Mouse (Mus musculus) kidney, postnatal 25 days (tissue): Measurements from ENCODE around the gene Sept5.

ENCODE experiments used
- DNase-seq, 2 experiments: peaks; one replicate each; pipeline ENCODE4 v3.0.0; 2021; ENCODE audit warnings: mixed read lengths in 2 of 2

Gene Sept5

DNA sequence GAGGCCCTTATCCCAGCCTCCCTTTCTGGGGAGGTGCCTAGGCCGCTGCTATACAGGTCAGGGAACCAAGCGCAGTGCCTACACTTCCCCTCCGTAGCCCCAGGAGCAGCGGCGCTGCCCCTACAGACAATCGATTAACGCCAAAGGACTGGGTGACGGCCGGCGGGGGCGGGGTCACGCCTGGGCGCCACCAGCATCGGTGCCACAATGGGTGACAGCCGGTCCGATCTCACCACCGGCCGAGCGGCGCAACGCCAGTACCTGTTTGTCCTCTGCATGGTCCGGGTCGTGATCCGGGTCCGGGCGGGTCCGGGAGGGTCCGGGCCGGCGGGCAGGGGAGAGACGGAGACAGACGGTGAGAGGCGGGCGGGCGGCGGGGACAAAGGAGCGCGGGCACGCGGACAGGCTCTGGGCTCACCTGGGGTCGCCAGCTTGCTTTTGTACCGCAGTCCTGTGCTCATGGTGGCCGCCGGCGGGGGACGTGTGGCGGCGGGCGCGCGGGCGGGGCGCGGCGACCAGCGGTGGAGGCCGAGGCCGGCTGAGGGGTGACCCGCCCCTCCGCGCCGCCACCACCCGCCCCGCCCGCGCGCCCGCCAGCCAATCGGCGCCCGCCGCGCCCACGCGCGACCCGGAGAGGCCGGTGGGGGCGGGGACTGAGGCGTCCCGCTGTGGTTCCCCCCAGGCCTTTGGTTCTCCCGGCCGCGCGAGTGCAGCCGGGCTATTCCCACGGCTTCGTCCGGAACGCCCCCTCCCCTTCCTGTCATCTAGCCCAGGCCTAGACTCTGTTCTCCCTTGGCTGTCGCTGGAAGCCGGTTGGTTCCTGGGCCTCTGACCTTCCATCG lies at the start of gene Sept5:
TSS of gene Sept5 (minus strand) at position 565 of the 842 bp plus-strand sequence.
- peak; percentile 59 to 76 for DNase-seq

DNA sequence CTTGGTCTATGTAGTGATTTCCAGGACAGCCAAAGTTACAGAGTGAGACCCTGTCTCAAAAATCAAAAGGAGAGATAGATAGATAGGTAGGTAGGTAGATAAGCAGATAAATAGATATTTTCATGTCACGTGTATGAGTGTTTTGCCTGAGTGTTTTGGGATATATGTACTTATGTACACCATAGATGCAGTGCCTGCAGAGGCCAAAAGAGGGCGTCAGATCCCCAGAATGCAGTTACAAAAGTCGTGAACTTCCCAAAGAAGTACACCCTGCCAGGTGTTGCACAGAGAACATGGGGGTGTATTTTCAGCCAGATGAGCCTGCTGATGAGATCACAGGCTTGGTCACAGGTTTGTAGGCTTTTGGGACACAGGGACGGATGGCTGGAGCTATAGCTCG lies 49.4 kb upstream of the Sept5 start:
- DNase-seq, result no peak

DNA sequence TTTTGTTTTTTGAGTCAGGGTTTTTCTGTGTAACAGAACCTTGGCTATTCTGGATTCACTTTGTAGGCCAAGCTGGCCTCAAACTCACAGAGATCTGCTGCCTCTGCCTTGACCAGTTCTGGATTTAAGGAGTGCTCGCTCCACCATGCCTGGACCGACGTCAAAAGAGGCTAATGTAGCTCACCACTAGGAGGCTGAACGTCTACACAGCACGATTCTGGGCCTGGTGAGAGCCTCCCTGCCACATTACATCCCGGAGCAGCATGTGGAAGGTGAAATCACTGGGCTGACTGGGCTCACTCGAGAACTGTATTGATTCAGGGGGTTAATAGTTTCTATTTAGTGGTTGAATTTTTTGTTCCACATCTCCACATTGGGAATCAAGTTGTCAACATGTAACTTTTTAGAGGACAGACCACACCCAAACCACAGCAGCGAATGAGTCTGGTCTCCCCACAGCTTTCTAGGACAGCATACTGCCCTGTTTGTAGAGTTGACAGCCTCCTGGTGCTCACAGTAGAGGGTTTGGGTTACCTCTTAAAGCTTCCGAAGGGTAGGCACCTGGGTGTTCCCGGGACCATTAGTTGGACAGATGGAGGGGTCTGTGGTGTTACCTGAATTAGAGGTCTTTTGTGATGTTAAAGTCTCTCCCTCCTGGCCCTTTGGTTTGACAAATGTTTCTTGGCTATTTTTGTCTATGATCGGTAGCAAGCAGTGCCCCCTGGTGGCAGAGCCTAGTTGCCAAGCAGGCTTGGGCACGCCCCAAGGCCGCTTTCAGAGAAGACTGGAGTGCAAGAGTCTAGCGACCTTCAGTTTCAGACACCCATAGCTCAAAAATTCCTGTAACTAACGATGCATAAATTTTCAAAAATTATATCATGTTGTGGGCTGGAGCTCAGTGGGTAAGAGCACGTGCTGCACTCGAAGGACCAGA lies 48.3 kb upstream of the Sept5 start:
- peak; percentile 66 to 83 for DNase-seq

DNA sequence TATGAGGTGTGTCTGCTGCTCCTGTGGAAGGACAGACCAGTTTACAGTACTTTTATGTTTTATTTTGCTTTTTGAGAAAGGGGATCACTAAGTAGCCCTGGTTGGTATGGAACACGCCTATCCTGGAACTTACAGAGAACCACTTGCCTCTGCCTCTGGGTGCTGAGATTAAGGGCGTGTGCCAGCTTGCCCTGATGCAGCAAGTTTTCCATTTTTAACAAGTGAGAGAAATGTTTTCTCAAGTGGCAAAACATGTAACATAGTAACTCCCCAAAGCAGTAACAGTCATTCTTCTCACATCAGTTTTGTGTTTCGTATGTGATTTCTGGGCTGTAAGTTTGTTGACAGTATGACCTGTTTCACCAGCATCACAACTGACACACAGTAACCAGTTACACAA lies 43.3 kb upstream of the Sept5 start:
- no peak for DNase-seq

DNA sequence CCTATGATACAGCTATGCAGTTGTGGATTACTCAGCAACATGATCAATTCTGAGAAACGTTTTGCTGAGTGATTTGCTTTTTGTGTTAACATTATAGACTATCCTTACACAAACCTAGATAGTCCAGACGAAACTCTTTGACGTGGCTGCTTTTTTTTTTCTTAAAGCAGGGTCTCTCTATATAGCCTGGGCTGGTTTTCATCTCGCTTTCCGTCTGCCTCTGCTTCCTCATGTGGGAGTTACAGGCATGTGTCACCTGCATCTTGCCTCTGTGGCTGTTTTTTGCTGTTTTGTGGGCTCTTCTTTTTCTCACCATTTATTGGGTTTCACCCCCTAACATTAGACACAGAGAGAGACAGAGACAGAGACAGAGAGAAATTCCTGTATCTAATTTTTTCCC lies 42.3 kb upstream of the Sept5 start:
- DNase-seq, result no peak

DNA sequence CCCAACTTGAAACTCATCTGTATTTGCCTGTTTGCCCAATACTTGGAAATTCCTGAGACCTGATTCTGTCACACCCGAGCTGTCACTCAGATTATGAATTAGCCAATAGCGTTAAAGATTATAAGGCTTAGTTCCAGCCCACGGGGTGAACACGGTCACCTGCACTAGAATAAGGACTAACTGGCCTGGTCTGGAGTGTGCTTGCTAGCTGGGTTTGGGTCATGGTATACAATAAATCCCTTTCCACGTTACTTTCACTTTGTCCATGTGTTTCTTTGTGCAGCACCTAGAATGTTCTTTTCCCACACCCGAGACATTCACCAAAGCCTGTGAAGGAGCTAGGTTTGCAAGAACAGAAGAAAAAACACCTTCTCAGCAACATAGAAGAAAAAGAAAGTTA lies 40.2 kb upstream of the Sept5 start:
- DNase-seq, result no peak

DNA sequence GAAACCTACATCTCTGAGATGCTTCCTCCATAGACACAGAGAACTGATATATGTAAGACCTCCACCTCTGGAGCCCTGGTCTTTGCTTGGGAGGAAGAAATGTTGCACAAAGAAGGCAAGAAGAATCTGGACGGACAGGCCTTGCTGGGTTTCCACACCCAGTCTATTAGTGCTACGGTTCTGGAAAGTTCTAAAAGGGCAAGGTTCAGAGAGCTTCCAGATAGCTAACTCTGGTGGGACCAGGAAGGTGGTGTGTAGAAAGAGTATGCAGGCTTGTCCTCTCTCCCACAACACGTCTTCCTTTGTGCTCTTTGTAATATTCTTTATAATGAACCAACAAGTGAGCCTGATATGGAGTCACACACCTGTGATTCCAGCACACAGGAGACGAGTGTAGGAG lies 28.8 kb upstream of the Sept5 start:
- no peak for DNase-seq

DNA sequence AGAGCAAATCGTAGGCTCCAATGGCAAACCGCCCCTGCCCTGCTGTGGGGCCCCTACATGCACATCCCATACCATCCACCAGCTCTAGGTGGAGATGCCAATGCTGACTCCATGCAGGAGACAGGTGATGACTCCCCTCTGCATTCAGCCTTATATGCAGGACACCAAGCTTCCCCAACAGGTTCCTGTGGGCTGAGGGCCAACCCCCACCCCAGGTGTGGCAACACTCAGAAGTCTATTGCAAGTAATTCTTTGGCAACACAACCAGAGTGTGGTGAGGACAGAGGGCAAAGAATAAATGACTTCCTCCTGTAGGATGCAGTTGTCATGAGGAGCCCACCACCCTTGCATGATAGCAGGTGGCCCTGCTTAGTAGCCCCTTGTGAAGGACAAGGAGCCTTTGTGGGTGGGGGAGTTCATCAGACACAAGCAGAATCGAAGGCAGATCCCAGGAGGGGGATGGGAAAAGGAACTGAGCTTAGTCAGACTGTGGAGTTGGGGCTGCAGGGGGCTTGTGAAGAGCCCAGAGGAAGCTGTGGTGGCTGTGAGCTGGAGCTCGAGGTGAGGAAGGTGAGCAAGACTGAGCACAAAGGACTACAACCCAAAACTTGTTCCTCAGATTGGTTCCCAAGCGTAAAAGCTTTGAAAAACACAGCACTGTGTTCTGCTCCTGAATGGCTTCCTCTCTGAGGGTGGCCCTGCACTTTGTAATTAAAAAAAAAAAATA lies 25.8 kb upstream of the Sept5 start:
- DNase-seq, result no peak

DNA sequence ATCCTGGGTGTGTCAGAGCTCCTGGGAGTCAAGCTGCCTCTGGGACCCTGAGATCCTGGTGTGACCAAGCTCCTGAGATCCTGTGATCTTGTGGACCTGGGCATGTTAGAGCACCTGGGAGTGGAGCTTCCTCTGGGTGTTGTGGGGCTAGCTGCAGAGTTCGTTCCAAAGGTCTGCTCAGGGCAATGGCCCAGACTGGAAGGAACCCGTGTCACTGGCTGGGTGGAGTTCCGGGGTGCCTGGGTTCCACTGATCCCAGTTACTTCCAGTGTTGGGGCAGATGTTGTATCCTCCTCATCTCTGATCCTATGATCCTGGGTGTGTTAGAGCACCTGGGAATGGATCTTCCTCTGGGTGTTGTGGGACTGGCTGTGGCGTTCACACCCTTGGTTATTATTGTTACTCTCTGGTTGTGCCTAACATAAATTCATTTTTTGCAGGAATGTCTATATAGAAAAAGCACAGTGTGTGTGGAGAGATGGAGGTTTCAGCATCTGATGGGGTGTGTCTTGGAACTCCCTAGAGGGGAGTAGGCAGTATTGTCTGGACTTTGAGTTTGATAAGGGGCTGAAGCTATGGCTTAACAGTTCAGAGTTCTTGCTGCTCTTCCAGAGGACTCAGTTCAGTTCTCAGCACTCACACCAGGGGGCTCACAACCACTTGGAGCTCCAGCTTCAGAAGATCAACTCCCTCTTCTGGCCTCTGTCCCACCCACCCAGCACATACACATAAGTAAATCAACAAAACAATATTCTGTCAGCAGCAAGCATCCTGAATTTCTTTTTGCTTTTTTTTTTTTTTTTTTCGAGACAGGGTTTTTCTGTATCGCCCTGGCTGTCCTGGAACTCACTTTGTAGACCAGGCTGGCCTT lies 23.8 kb upstream of the Sept5 start:
- no peak for DNase-seq

DNA sequence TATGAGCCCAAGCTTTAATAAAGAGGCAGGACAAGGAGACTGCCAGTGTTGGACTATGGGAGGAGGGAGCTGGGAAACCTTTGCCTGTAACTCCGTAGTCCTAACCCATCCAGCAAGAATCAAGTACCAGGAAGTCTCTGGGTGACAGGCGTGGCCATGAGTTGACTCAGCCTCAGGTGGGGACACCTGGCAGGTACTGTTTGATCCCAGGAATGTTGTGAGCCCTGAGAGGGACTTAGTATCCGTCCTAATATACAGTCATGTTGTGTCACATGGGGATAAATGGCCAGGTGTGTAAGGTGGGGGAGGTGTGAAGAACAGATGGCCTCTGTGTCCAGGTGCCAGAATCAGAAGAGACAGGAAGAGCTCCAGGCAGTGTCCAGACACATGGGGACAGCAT lies 19.4 kb upstream of the Sept5 start:
- no peak for DNase-seq

DNA sequence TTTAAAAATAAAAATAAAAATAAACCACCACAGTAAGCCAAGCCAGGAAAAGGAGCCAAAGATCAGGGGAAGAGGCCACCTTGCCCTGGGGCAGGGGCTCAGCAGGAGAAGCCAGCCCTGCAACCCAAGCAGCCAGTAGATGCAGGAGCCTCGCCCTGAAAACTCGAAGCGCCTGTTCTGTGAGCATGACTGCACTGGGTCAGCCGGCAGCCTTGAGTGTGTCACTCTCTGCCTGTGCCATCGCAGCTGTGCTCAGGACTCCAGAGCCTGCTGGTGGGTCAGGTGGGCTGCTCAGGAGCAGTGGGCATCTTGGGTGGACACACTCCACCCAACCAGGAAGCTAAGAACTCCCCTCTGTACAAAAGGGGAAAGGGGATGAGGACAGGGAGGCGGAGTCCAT lies 15.6 kb upstream of the Sept5 start:
- no peak for DNase-seq

DNA sequence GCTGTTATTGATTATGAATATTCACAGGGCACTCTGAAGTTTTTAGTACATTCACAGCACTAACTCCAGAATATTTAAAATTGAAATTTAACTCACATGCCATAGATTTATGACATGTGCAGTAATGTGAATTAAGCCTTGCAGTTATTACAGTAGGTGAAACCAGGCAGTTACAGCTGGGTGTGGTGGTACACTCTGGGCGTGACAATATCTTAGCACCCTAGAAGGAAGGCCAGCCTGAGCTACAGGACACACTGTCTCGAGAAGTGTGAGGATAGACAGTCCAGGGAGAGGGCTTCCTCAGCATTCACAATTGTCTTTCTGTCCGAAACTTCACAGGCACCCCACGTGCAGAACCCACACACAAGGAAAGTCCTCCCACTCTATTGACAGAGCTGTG lies 14.7 kb upstream of the Sept5 start:
- no peak for DNase-seq

DNA sequence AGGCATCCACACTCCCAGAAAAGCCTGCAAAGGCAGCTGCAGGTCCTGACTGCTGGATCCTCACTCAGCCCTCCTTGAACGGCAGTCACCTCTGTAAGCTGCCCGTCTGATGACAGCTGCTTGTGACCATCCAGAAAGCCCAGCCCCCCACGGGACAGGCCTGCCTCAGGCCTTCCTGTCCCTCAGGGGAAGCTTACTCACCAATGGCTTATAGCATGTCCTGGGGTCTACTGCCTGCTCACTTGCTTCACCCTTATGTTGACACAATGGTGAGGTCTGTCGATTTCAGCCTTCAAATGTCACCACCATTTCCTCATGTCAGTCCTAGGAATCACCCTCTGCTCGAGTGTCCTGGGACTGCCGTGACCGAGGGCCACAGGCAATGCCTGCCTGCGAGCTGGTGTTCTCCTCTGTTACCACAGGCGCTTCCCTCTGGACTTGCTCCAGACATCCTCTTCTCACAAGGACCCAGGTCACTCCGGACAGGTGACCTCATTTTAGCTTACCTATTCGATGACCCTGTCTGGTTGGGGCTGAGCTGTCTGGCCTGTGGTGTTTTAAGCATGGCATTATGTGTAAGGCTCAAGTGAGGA lies 13.7 kb upstream of the Sept5 start:
- no peak for DNase-seq

DNA sequence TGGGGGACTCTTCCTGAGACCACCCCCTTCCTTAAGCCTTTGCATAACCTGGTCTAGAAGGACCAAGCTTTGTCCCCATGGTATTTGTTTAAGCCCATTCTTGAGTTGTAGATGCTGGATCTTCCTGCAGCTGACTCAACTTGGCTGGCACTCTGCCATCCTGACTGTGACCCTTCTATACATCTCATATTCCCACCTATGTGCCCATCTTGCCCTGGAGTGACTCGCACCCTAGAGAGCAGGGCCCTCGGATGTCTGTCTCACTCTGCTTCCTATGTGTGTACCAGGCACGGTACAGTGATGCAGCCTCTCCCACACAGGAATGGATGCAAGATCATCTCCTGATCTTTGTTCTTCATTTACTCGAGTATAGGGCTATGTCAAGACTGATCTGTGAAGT lies 13.1 kb upstream of the Sept5 start:
- no peak for DNase-seq

DNA sequence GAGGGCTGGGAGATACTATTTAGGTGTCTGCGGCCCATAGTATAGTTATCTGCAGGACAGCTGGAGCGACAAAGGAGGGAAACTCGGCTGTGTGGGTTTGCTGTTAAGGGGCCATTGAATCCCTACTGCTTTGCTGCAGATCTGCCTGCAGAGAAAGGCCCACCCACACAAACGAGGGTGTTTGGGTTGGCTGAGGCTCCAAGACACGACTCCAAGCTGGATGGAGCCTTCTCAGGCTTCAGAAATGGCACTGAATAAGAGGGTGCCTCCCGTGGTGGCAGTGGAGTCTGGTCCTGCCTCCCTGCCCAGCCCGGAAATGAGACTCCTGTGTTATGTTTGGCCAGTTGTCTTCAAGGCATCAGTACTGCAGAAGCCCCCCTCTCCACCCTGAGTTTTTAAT lies 12.5 kb upstream of the Sept5 start:
- no peak for DNase-seq

DNA sequence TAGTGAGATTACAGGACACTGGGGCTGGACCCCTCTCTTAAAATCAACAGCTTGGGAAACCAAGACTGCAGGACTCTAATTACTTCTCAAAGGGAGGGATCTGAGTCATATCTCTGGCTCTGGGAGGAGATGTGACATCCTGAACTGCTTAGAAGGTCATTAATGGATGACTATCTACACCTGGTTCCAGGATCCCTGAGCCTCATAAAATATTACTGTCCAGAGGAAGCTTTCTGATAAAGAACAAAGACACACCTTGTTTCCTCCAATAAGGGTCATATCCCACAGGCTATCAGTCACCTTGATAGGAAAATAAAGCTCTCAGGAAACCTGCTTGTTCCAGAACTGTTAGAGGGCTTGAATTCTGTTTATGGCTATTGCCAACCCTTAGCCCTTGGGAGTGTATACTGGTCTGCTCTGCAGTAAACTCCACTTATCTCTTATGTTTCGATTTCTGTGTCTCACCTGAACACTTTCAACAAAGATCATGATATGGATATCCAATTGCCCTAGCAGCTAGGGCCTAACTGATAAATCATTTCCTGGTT lies 9.7 kb upstream of the Sept5 start:
- DNase-seq, result no peak

DNA sequence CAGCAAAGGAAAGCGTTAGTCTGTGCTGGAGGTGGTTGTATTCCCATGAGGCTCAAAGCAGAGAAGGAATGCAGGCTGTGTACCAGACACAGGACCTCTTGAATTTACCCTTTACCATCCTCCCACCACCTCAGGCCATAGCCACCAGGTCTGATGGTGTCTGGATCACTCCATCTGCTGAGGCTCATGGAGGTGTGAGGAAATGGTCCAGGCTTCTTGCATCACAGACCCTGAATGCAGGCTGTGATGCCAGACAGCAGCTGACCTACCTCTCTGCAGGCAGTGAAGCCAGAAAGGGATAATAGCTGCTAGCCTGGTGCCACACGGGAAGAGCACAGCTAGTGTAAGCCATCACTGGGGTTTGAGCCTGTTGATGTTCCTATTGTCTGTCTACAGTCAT lies 8.6 kb upstream of the Sept5 start:
- no peak for DNase-seq

DNA sequence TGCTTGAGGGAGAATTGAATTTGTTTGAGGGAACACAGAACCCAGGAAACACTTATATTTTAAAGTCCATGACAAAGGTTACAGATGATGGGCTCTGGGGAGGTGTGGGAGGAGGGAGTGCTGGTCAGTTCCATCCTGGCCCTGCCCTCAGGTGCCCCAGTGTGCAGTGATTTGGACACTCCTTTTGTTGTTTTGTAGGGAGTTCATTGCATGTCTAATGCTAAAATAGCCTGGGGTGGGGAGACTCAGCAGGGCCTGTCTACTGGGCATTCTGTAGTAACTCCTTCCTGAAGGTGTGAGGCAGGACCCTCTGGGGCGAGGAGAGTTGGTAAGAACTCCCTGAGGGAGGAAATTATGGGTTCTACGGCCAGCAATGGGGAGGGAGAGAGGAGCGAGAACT lies 7.0 kb upstream of the Sept5 start:
- no peak for DNase-seq

DNA sequence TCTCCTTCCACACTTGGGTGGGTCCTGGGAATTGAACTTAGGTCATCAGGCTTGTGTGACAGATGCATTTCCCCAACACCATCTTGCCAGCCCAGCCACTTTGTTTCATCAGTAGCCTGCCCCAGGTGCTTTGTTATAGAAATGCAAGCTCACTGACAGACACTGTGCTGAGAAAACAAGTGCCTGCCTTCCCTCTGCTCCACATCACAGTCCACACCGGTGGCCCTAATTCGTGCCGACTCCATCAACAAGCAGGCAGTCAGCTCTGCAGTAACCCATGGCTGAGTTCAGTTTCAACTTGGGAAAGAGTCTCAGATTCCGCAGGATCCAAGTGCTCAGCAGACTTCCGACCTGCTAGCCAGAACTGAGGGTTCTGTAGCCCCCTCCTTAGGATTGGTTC lies 6.6 kb upstream of the Sept5 start:
- DNase-seq, result no peak

DNA sequence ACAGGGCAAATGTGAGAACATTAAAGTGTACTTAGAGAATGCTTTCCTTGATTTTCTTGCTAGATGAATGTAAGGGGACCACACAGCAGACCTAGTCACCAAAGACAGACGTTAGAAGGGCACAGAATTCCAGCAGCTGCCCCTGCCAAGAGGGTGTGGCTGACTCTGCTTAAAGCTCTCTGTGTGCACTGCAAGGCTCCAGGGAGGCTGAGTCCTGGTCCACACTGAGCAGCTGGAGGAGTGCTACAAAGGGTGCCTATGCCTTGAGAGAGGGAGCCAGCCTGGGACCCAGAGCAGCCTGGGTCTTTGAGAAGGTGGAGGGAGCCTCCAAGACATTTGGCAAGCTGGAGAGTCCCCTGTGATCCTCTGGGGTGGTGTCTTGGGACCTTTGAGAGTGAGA lies 3.6 kb upstream of the Sept5 start:
- DNase-seq, result no peak

DNA sequence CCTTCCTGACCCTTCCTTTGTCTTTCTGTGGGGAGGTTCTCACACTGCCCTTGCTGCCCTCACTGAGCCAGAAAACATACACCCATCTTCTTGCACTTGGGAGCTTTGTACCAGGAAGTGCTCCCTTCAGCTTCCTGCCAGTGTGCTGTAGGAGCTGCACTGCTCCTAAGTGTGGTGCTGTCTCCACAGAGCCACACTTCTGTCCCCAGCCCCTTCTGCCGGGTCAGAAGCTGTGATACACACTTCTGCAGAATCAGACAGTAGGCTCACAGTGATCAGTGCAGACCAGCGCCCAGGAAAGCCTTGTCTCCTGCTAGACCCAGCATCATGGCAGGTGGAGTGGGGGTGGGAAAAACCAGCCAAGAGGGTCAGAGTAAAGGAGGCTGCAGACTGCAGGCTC lies 3.1 kb upstream of the Sept5 start:
- peak in 1 of 2 experiments; percentile 23 for DNase-seq

DNA sequence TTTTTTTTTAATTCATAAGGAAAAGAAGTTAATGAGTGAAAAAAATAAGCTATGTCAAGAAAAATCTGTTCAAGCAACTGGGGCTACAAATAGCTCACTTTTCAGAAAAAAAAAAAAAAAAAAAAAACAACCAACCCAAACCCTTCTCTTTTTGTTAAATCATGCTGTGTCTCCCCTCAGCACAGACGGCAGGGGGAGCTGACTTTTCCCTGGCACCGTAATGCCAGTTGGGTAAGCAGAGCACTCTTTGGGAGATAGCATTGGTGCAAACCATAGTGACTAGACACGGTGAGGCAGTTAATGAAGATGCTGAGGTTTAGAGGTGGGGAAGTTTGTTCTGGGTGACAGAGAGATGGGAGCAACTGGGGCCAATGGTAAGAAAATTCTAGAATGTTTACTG lies 2.3 kb upstream of the Sept5 start:
- DNase-seq, result no peak
